Mouse (Mus musculus) liver, embryonic 13.5 days (tissue): ENCODE measurements at regions not wholly inside any gene's neighbourhood (a gene's known extent, or its start where the extent isn't known, plus 50 kb on each side); places are given as distances from the start of the nearest gene placed in this dataset.
A peak's percentile ranks its signal among the peaks of the same experiment; 100 is the strongest.

Experiments
- ATAC-seq: fragments of 200-750 bp; cut with Nextera tagmentation; 2 replicates; pipeline ENCODE4 v1.8.0; 2017; ENCODE audit warnings: low read depth, mild to moderate bottlenecking, moderate number of reproducible peaks, moderate library complexity
- DNase-seq: peaks from one replicate; pipeline ENCODE4 v3.0.0; 2022
- H3K27ac ChIP-seq: fragments of 300-500 bp; sonication (generic); 2 replicates; pipeline ENCODE4 v1.5.1; 2015; ENCODE audit warnings: moderate library complexity, mild to moderate bottlenecking, inconsistent platforms
- H3K27me3 ChIP-seq: fragments of 300-500 bp; sonication (generic); 2 replicates; pipeline ENCODE4 v1.6.1; 2015; ENCODE audit warnings: mild to moderate bottlenecking, inconsistent platforms
- H3K36me3 ChIP-seq: fragments of 300-500 bp; sonication (generic); 2 replicates; pipeline ENCODE4 v1.6.1; 2015; ENCODE audit warnings: mild to moderate bottlenecking, inconsistent platforms
- H3K4me1 ChIP-seq: fragments of 300-500 bp; sonication (generic); replicated peaks from 2 replicates; pipeline ENCODE4 v1.6.1; 2015; ENCODE audit warnings: inconsistent platforms
- H3K4me2 ChIP-seq: fragments of 300-500 bp; sonication (generic); 2 replicates; pipeline ENCODE4 v1.6.1; 2015; ENCODE audit warnings: inconsistent platforms, mild to moderate bottlenecking, moderate library complexity
- H3K4me3 ChIP-seq: fragments of 300-500 bp; sonication (generic); replicated peaks from 2 replicates; pipeline ENCODE4 v1.5.1; 2015; ENCODE audit warnings: mild to moderate bottlenecking, inconsistent platforms
- H3K9ac ChIP-seq: fragments of 300-500 bp; sonication (generic); 2 replicates; pipeline ENCODE4 v1.6.1; 2015; ENCODE audit warnings: mild to moderate bottlenecking, inconsistent platforms
- H3K9me3 ChIP-seq: fragments of 300-500 bp; sonication (generic); replicated peaks from 2 replicates; pipeline ENCODE4 v1.6.1; 2016; ENCODE audit warnings: inconsistent platforms
- WGBS: fragments of 180-500 bp; shearing (Covaris S2); methylation state at CpG from one replicate; pipeline ENCODE4 v1.1.7; 2015; ENCODE audit not compliant: insufficient replicate concordance; 5-methylcytosine and 5-hydroxymethylcytosine counted together

DNA sequence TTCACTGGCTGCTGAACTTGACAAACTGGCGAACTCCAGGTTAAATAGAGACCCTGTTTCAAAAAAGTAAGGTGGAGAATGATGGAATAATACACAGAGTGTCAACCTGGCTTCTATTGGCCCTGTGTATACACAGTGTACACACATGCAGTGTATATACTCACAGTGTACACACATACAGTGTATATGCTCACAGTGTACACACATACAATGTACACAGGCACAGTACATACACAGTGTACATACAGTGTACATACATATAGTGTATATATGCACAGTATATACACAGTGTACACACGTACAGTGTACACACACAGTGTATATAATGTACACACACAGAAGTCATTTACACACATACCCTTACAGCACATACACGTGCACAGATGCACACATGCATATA lies 52.4 kb upstream of the Aldh1b1 start:
- no peaks in the 10 kb centered on the region for H3K27me3 ChIP-seq
- no peak overlapping the region for H3K4me3 ChIP-seq
- peaks cover 23% of the 10 kb centered on the region for H3K4me1 ChIP-seq
- DNase-seq (no peak), ATAC-seq (0 out of 2 replicates have a peak, but pooled peaks have one; percentile 17)
- no peaks in the 10 kb centered on the region for H3K9me3 ChIP-seq
- H3K9ac ChIP-seq = no peak overlapping the region
- H3K27ac ChIP-seq = peak overlapping the region; percentile 83; the same call in 1 of the 2 replicates
- no peaks in the 10 kb centered on the region for H3K36me3 ChIP-seq
- WGBS = 66% methylated on average over 3 of the region's 3 CpGs
- no peak overlapping the region for H3K4me2 ChIP-seq

DNA sequence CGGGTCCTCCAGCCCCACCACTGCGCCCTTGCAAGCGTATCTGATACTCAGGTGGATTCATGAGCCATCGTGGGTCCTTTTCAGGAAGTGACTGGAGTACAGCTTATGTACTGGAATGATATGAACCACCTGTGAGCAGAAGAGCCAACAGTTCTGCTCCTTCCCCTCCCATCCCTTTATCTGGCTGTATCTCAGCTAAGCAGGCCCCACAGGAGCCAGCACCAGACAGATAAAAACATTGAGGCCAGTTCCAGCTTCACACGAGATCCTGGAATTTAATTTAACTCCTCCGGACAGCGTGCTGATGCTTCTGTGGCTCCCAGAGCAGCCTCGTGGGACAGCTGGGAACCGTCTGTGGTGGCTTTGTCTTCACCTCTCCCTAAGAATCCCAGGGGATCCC lies 53.1 kb upstream of the Aldh1b1 start:
- DNase-seq = peak; percentile 41
- Histone ChIP-seq H3K36me3 (no peaks in the 10 kb centered on the region), H3K9me3 (no peaks in the 10 kb centered on the region), H3K9ac (peak overlapping the region; percentile 47), H3K27me3 (0 out of 2 replicates have a peak, but pooled peaks cover 4% of the 10 kb centered on the region), H3K4me1 (peaks cover 23% of the 10 kb centered on the region), H3K4me2 (peak overlapping the region; percentile 50), H3K27ac (peak overlapping the region; percentile 83), H3K4me3 (no peak overlapping the region)
- WGBS = 28% methylated on average over 9 of the region's 9 CpGs
- peak; percentile 92 for ATAC-seq

DNA sequence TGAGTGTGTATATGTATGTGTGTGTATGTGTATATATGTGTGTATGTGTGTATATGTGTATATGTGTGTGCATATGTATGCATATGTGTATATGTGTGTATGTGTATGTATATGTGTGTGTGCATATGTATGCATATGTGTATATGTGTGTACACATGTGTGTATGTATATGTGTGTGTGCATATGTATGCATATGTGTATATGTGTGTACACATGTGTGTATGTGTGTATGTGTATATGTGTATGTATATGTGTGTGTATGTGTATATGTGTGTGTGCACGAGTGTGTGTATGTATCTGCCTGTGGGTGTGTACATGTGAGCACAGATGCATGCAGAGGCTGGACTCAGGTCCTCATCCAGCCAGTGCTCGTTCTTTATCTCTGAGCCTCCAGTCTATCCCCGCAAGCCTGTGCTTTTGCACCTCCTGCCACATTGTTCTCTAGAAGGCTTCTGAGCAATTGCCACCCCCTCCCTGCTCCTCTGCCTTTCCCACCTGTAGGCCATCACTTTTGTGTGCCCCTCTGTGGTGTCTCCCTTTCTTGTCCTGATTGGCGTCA lies 53.9 kb upstream of the Aldh1b1 start:
- 0 out of 2 replicates have a peak, but pooled peaks cover 4% of the 10 kb centered on the region for H3K27me3 ChIP-seq
- H3K9ac ChIP-seq = peak overlapping the region; percentile 47
- H3K27ac ChIP-seq = peak overlapping the region; percentile 83
- no peak overlapping the region for H3K4me3 ChIP-seq
- H3K4me1 ChIP-seq = peaks cover 23% of the 10 kb centered on the region
- no peaks in the 10 kb centered on the region for H3K36me3 ChIP-seq
- WGBS = 54% methylated on average over 4 of the region's 4 CpGs
- H3K4me2 ChIP-seq = peak overlapping the region; percentile 50
- DNase-seq (no peak), ATAC-seq (peak; percentile 59)
- no peaks in the 10 kb centered on the region for H3K9me3 ChIP-seq

DNA sequence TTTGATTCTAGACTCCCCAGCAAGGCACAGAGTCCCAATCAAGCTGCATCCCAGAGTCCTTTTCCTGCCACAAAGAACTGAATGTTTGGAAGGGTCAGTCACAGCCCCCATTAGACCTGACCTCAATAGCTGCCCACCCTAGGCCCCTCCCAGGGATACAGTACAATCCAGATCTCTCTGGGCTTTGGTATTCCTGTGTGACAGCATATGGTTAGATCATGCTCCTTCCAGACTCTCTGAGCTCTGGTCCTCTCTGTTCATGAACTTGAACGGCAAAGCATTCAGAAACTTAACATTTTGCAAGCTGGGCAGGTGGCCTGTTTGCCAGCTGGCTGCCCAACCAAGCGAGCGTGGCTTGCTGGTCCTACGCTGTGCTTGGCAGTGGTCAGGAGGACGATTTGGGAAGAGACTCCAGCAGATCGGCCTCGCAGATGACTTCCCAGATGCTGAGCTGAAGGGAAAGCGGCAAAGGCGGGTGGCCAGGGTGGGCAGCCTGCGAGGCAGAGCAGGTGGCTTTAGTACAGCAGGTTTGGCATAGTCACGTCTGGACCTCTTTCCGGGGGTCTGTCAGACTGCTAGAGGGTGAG lies 58.0 kb upstream of the Aldh1b1 start:
- Histone ChIP-seq H3K27me3 (0 out of 2 replicates have a peak, but pooled peaks cover 4% of the 10 kb centered on the region), H3K27ac (no peak overlapping the region), H3K9me3 (no peaks in the 10 kb centered on the region), H3K4me3 (no peak overlapping the region), H3K36me3 (no peaks in the 10 kb centered on the region), H3K9ac (no peak overlapping the region), H3K4me2 (no peak overlapping the region), H3K4me1 (peaks cover 16% of the 10 kb centered on the region)
- ATAC-seq (no peak), DNase-seq (no peak)
- WGBS = 69% methylated on average over 12 of the region's 12 CpGs

DNA sequence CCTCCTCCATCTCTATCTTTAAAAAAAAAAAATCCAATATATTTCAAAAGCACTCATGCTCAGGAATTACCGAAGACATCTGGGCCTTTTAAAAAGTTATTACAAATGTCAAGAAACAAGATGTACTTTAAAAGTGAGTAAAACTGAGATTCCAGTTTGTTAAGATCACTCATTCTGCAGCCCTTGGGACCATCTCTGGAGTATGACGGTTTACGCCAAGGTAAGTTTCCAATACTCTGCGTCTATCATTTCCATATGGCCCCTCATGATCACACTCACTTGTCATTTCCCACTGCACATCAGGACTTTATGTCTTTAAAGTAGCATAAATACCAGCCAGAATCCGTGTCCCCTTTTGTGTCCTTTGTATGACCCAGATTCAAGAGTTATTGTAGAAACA lies 58.5 kb upstream of the Aldh1b1 start:
- H3K9me3 ChIP-seq = no peaks in the 10 kb centered on the region
- 0 out of 2 replicates have a peak, but pooled peaks cover 4% of the 10 kb centered on the region for H3K27me3 ChIP-seq
- ATAC-seq (no peak), DNase-seq (no peak)
- no peak overlapping the region for H3K9ac ChIP-seq
- WGBS = 73% methylated on average over 5 of the region's 5 CpGs
- peaks cover 11% of the 10 kb centered on the region for H3K4me1 ChIP-seq
- no peaks in the 10 kb centered on the region for H3K36me3 ChIP-seq
- H3K4me3 ChIP-seq = no peak overlapping the region
- H3K4me2 ChIP-seq = no peak overlapping the region
- no peak overlapping the region for H3K27ac ChIP-seq

DNA sequence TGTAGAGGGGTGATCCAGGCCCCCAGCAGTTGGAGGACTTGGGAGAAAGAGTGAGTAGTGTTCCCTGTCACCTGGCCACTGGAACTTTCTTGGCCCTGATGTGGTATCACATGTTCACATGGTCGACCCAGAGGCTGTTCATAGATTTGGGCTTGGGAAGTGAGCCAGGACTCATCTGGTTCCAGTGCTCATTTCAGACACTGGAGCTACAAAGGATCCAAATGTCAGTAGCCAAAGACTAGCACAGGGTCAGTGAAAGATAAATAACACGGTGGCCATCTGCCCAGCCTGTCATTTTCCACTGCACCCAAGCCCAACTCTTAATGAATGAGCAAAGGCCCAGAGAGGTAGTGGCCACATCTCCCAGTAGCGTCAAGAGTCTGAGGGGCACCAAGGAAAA lies 59.1 kb upstream of the Aldh1b1 start:
- H3K9ac ChIP-seq = no peak overlapping the region
- H3K4me1 ChIP-seq = 0 out of 2 replicates have a peak, but pooled peaks cover 5% of the 10 kb centered on the region
- no peak for ATAC-seq
- no peak overlapping the region for H3K4me2 ChIP-seq
- H3K4me3 ChIP-seq = no peak overlapping the region
- WGBS = 49% methylated on average over 3 of the region's 3 CpGs
- no peak for DNase-seq
- H3K36me3 ChIP-seq = no peaks in the 10 kb centered on the region
- no peaks in the 10 kb centered on the region for H3K9me3 ChIP-seq
- no peak overlapping the region for H3K27ac ChIP-seq
- H3K27me3 ChIP-seq = 0 out of 2 replicates have a peak, but pooled peaks cover 4% of the 10 kb centered on the region

DNA sequence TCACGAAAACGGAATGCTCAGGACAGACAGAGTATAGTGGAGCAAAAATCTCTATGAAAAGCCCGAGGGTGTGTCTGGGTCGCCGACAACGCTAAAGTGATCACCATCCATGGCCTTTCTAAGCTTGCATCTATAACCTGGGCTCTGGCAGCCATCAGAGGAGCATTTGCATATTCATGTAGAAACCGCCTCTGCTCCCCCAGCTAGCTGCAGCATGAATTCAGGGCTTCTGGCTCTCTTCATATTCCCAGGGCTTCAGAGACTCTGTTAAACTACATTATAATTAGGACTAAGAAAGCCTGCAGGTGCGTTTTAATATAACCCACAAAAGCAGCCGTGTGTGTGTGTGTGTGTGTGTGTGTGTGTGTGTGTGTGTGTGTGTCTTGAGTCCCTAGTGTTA lies 59.7 kb upstream of the Aldh1b1 start:
- ATAC-seq (no peak), DNase-seq (no peak)
- H3K9ac ChIP-seq = no peak overlapping the region
- 0 out of 2 replicates have a peak, but pooled peaks cover under 1% of the 10 kb centered on the region for H3K4me1 ChIP-seq
- no peaks in the 10 kb centered on the region for H3K36me3 ChIP-seq
- WGBS = 56% methylated on average over 9 of the region's 9 CpGs
- no peaks in the 10 kb centered on the region for H3K9me3 ChIP-seq
- no peak overlapping the region for H3K4me2 ChIP-seq
- no peak overlapping the region for H3K27ac ChIP-seq
- 0 out of 2 replicates have a peak, but pooled peaks cover 4% of the 10 kb centered on the region for H3K27me3 ChIP-seq
- no peak overlapping the region for H3K4me3 ChIP-seq

DNA sequence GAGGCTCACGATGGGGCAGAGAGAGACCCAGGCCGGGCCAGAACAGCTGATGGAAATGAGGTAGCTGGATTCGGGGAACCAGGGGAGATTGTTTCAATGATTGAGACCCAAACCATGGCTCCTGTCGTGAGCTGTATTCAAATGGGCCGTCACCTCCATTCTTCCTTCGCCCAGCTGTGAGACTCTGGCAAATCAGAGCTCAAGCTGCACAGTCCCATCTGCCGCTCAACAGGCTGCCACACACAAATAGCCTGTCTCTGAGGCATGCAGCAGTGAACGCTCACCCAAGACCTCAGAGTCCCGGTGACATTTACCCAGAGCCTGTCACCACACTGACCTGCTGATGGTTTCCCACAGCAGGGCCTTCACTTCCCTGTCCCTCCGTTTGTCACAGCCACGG lies 60.1 kb upstream of the Aldh1b1 start:
- Histone ChIP-seq H3K27ac (no peak overlapping the region), H3K9me3 (no peaks in the 10 kb centered on the region), H3K36me3 (no peaks in the 10 kb centered on the region), H3K4me1 (no peaks in the 10 kb centered on the region), H3K9ac (no peak overlapping the region), H3K4me2 (no peak overlapping the region), H3K4me3 (no peak overlapping the region), H3K27me3 (0 out of 2 replicates have a peak, but pooled peaks cover 4% of the 10 kb centered on the region)
- ATAC-seq = no peak
- WGBS = 57% methylated on average over 11 of the region's 11 CpGs
- no peak for DNase-seq

DNA sequence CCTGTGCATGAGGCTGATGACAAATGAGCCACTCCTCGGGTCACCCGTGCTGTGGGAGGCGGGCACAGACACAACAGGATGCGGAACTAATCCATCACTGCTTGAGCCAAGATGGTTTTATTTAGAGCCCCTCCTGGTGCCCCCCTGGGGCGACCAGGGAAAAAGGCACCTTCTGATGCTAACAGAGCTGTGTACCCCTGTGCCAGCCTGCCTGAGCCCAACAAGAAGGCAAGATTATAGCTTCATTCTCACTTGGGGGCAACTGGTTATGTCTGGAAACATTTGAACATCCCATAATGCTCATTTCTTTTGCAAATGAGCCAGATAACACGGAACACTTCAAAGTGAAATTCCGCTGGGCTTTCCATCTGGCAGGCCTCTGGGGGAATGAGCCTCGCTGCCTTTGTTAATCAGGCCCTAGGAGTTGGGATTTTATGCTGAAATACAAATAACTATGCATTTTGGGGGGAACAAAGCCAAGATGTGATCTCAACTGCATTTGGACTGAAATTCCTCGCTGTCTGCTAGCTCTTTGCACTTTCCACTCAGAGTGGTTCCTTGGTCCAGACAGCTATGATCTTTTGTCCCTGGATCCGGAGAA lies 62.5 kb upstream of the Aldh1b1 start:
- 0 out of 2 replicates have a peak, but pooled peaks cover 4% of the 10 kb centered on the region for H3K27me3 ChIP-seq
- H3K4me2 ChIP-seq = no peak overlapping the region
- no peaks in the 10 kb centered on the region for H3K36me3 ChIP-seq
- H3K9me3 ChIP-seq = no peaks in the 10 kb centered on the region
- no peak for DNase-seq
- ATAC-seq = no peak
- no peak overlapping the region for H3K4me3 ChIP-seq
- H3K4me1 ChIP-seq = no peaks in the 10 kb centered on the region
- no peak overlapping the region for H3K9ac ChIP-seq
- no peak overlapping the region for H3K27ac ChIP-seq
- WGBS = 46% methylated on average over 10 of the region's 10 CpGs

DNA sequence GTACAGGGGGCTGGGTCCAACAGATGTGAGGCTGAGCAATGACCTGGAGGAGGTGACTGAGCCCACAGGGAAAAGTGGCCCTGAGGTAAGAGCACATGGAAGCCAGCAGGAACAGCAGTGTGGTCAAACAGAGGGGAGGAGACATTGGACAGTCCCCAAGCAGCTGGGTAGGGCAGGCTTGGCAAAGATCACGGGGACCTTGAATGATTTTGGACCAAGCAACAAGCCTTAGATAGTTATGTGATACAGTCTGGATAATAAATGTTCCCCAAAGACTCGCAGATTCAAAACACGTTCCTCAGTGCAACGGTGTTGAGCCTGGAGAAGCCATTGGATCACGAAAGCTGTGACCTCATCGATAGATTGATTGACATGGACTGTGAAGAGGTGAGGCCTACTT lies 64.8 kb upstream of the Aldh1b1 start:
- no peak overlapping the region for H3K9ac ChIP-seq
- H3K9me3 ChIP-seq = no peaks in the 10 kb centered on the region
- no peak overlapping the region for H3K27ac ChIP-seq
- 79% methylated on average over 6 of the region's 6 CpGs for WGBS
- no peaks in the 10 kb centered on the region for H3K27me3 ChIP-seq
- no peaks in the 10 kb centered on the region for H3K36me3 ChIP-seq
- no peaks in the 10 kb centered on the region for H3K4me1 ChIP-seq
- no peak for ATAC-seq
- no peak overlapping the region for H3K4me3 ChIP-seq
- no peak overlapping the region for H3K4me2 ChIP-seq
- DNase-seq = no peak

DNA sequence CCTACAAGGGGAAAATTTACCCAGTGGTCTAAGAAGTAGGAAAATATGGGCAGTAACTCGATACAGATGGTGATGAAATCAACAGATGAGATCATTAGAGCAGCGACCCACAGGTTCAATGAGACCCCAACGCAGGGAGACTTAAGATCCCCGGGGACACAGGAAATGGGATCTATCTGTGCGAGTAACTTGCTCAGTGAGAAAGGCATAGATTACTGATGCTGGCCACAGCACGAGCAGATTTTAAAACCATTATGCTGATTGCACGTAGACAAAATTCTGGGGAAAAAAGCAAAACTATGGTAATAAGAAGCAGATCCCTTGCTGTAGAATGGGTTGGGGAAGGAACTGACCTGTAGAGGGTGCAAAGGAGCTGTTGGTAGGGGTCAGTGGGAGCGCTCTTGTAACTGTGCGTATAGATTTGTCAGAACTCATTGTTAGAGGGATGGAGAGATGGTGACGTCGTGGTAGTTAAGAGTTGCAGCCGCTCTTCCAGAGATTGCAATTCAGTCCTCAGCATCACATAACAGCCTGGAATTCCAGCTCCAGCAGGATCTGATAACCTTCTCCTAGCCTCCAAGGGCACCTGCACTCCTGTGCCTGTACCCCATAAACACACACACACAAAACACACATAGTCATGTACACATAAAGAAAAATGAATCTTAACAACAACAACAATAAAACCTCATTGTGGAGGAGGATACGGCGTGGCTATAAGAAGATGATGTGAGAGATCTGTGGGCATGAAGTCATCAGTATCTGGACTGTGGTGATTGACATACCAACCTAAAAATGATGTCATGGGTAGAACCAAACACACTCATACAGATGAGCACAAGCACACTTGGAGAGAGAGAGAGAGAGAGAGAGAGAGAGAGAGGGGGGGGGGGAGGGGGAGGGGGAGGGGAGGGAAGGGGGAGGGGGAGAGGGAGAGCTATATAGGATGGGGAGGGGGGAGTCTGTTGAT lies 67.7 kb upstream of the Aldh1b1 start:
- Histone ChIP-seq H3K36me3 (no peaks in the 10 kb centered on the region), H3K4me3 (no peak overlapping the region), H3K9me3 (no peaks in the 10 kb centered on the region), H3K9ac (no peak overlapping the region), H3K4me1 (no peaks in the 10 kb centered on the region), H3K27ac (no peak overlapping the region), H3K4me2 (no peak overlapping the region), H3K27me3 (no peaks in the 10 kb centered on the region)
- WGBS = 32% methylated on average over 14 of the region's 14 CpGs
- no peak for DNase-seq
- no peak for ATAC-seq
